Comparison of ENCODE assay signal across 8 mouse cellular contexts in the genomic region with DNA sequence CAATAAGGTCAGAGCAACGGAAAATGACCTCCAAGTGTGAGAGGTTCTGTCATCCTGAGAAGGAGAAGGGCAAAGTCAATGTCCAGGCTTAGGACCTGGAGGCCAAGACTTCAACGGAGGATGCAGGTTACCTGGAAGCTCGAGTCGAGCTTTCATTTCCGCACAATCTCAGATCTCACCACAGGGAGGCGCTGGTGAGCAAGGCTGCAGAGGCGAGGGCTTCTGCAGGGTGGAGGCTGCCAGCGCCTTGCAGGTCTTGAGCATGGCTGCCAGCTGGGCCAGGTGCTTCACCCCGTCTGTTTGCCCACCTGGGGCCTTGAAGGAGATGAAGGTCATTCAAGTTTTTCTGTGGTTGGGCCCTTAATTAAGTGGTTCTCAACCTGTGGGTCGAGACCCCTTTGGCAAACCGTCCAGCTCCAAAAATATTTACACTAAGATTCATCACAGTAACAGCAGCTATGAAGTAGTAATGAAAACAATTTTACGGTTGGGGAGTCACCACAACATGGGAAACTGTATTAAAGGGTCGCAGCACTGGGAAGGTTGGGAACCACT. TPM values are rescaled to one million over a fixed set of nuclear protein-coding genes. Genes with fewer than 3 reads are reported as not detected.
DNase-seq lines count a peak whose midpoint lies in the region; TF ChIP-seq lines count a peak whose summit lies in the region.

No protein-coding gene starts in this region.

- TF ChIP-seq POLR2A in bone marrow macrophage, adult 2 months (IDR thresholded peaks at IDR 0.05; ENCODE audit: borderline replicate concordance, low read depth, low read length) = no peak
- TF ChIP-seq POLR2A in embryonic fibroblast, embryonic 13.5 days (IDR thresholded peaks at IDR 0.05; ENCODE audit: low read depth, low read length) = no peak

- peak; percentile 89 for TF ChIP-seq CTCF in bone marrow macrophage, adult 2 months (IDR thresholded peaks at IDR 0.05; ENCODE audit: low read depth, low read length)
- TF ChIP-seq CTCF in embryonic fibroblast, embryonic 13.5 days (IDR thresholded peaks at IDR 0.05; ENCODE audit: borderline replicate concordance, insufficient read depth, low read length) = peak; percentile 96

- H3K27ac ChIP-seq in bone marrow macrophage, adult 2 months (ENCODE audit: insufficient read depth, low read depth, low read length) = no peak overlapping the region
- H3K27ac ChIP-seq in embryonic fibroblast, embryonic 13.5 days (ENCODE audit: insufficient read depth, low read length) = no peak overlapping the region

- H3K4me3 ChIP-seq in bone marrow macrophage, adult 2 months (ENCODE audit: insufficient read depth, low read length) = no peak overlapping the region
- H3K4me3 ChIP-seq in embryonic fibroblast, embryonic 13.5 days (ENCODE audit: insufficient read depth, low read length) = no peak overlapping the region

- peak; percentile 44 for DNase-seq in MEL-GATA-1-ER (ENCODE audit: extremely low read depth, low read depth)
- DNase-seq in heart, postnatal 4 days = peak; percentile 92
- peak; percentile 32 for DNase-seq in layer of hippocampus, adult 9-11 months
- DNase-seq in lung, postnatal 25 days (ENCODE audit: low spot score) = peak; percentile 89
- DNase-seq in right cerebral cortex, postnatal 4 days = peak; percentile 84
- peak; percentile 66 for DNase-seq in yolk sac, embryonic 10.5 days (ENCODE audit: low spot score)

- peaks cover 3% of the 10 kb centered on the region for H3K4me1 ChIP-seq in bone marrow macrophage, adult 2 months (ENCODE audit: control insufficient read depth, insufficient read depth, low read length)
- H3K4me1 ChIP-seq in embryonic fibroblast, embryonic 13.5 days (ENCODE audit: control insufficient read depth, insufficient read depth, low read length) = no peaks in the 10 kb centered on the region

RNA-seq across cellular contexts. Expression of a gene that starts 29.9 kb away (rescaled TPM):
- not detected in 2 replicates for polyA plus RNA-seq in bone marrow macrophage, adult 2 months (2012; ENCODE audit: insufficient read depth, insufficient read length, missing spikeins)
- 2.3 and 4.1 TPM in 2 replicates for polyA plus RNA-seq in embryonic fibroblast, embryonic 13.5 days (2011; ENCODE audit: insufficient read length, low read depth, missing spikeins)
- total RNA-seq in heart, postnatal 4 days (2021) = 1 to 10 TPM; 4.4 to 4.7 TPM

Comparison
In these comparisons a context has a peak if more than half of its experiments do, and no peak if none do; other contexts are left out.
1. DNase-seq: peak in every context shown above with its lines; median percentile 92 in heart, postnatal 4 days; 89 in lung, postnatal 25 days; 84 in right cerebral cortex, postnatal 4 days; 66 in yolk sac, embryonic 10.5 days; 44 in MEL-GATA-1-ER; 32 in layer of hippocampus, adult 9-11 months.